Mouse (Mus musculus) ovary, postnatal 10 days (tissue): ENCODE measurements at regions not wholly inside any gene's neighbourhood (a gene's known extent, or its start where the extent isn't known, plus 50 kb on each side); places are given as distances from the start of the nearest gene placed in this dataset.

Experiments used
- DNase-seq: peaks from one replicate; pipeline ENCODE4 v3.0.0; 2022; ENCODE audit warnings: low spot score

GRCm38 (mm10) chr5:149908376-149909078 is 109.9 kb upstream of the Rxfp2 start:
- no peak for DNase-seq

GRCm38 (mm10) chr5:149909108-149909739 is 109.3 kb upstream of the Rxfp2 start:
- DNase-seq = no peak

GRCm38 (mm10) chr5:149909971-149910370 is 108.5 kb upstream of the Rxfp2 start:
- no peak for DNase-seq

GRCm38 (mm10) chr5:149911968-149912367 is 106.5 kb upstream of the Rxfp2 start:
- no peak for DNase-seq

GRCm38 (mm10) chr5:149915761-149916160 is 102.7 kb upstream of the Rxfp2 start:
- DNase-seq = no peak

GRCm38 (mm10) chr5:149917374-149917773 is 101.1 kb upstream of the Rxfp2 start:
- DNase-seq = no peak

- no peak for DNase-seq
Observed at GRCm38 (mm10) chr5:149919097-149919496, 99.4 kb upstream of the Rxfp2 start.

- DNase-seq = no peak
Observed at GRCm38 (mm10) chr5:149920326-149920725, 98.1 kb upstream of the Rxfp2 start.

GRCm38 (mm10) chr5:149924501-149924900 is 94.0 kb upstream of the Rxfp2 start:
- no peak for DNase-seq

GRCm38 (mm10) chr5:149926786-149927185 is 91.7 kb upstream of the Rxfp2 start:
- no peak for DNase-seq

GRCm38 (mm10) chr5:149931574-149932161 is 86.8 kb upstream of the Rxfp2 start:
- DNase-seq = no peak

- no peak for DNase-seq
Observed at GRCm38 (mm10) chr5:149932220-149932619, 86.3 kb upstream of the Rxfp2 start.

GRCm38 (mm10) chr5:149945651-149946050 is 72.8 kb upstream of the Rxfp2 start:
- no peak for DNase-seq

- no peak for DNase-seq
Observed at GRCm38 (mm10) chr5:149947491-149947890, 71.0 kb upstream of the Rxfp2 start.

- no peak for DNase-seq
Observed at GRCm38 (mm10) chr5:149956931-149957330, 61.5 kb upstream of the Rxfp2 start.

- no peak for DNase-seq
Observed at GRCm38 (mm10) chr5:149961178-149961577, 57.3 kb upstream of the Rxfp2 start.

GRCm38 (mm10) chr5:149964748-149965147 is 53.7 kb upstream of the Rxfp2 start:
- DNase-seq = no peak
